Mouse (Mus musculus) leukemia stem cell, adult 10-12 weeks (primary cell): ENCODE results near the gene Dand5. TPM values are rescaled to one million over a fixed set of nuclear protein-coding genes. Genes with fewer than 3 reads are reported as not detected.

Experiments used
- polyA plus RNA-seq: library from polyadenylated mRNA; stranded (reverse); fragments of >175 nt; gene quantifications from 2 replicates; pipeline ENCODE4 v1.2.3, GENCODE M21; 2012; ENCODE audit warnings: low replicate concordance

The Dand5 gene
- polyA plus RNA-seq = 1.6 and 2.0 TPM in 2 replicates

GRCm38 (mm10) chr8:84822723-84823122 is at the start of gene Dand5:
Dand5 (minus strand) TSS chr8:84822823.

GRCm38 (mm10) chr8:84871376-84872308 is 49.0 kb upstream of the Dand5 start, which contains the start of gene Syce2:
Syce2 (plus strand) TSS chr8:84872111.

GRCm38 (mm10) chr8:84856864-84857441 is 34.3 kb upstream of the Dand5 start, which contains the start of gene Farsa:
Farsa (plus strand) TSS chr8:84856989.

GRCm38 (mm10) chr8:84846722-84847572 is 24.3 kb upstream of the Dand5 start, which contains the start of gene Calr:
Calr (minus strand) TSS chr8:84846934.

GRCm38 (mm10) chr8:84840248-84840999 is 17.8 kb upstream of the Dand5 start, which contains the start of gene Rad23a:
Rad23a (minus strand) TSS chr8:84840665.

GRCm38 (mm10) chr8:84831490-84831889 is 8.9 kb upstream of the Dand5 start, which contains the start of gene Gadd45gip1:
Gadd45gip1 (plus strand) TSS chr8:84831522.

GRCm38 (mm10) chr8:84799999-84800831 is 22.4 kb downstream of the Dand5 start, which contains the start of gene Nfix:
Nfix (minus strand) TSS chr8:84800344.

Other genes with a start within 250 kb of the Dand5 start
- 84.4 and 161 TPM in 2 replicates for gene Ier2, start 160.0 kb downstream of the Dand5 start, polyA plus RNA-seq
- 263 and 316 TPM in 2 replicates for gene Trmt1, start 136.5 kb downstream of the Dand5 start, polyA plus RNA-seq
- 145 and 272 TPM in 2 replicates for gene Nacc1, start 135.0 kb downstream of the Dand5 start, polyA plus RNA-seq
- 190 and 269 TPM in 2 replicates for gene Lyl1, start 121.4 kb downstream of the Dand5 start, polyA plus RNA-seq
- 27.2 and 30.1 TPM in 2 replicates for gene G430095P16Rik, start 99.8 kb downstream of the Dand5 start, polyA plus RNA-seq
- gene Nfix, start 22.5 kb downstream of the Dand5 start, polyA plus RNA-seq = 88.8 and 111 TPM in 2 replicates
- gene Gadd45gip1, start 8.7 kb upstream of the Dand5 start, polyA plus RNA-seq = 50.6 and 92.7 TPM in 2 replicates
- 1,135 and 1,429 TPM in 2 replicates for gene Rad23a, start 17.8 kb upstream of the Dand5 start, polyA plus RNA-seq
- gene Calr, start 24.1 kb upstream of the Dand5 start, polyA plus RNA-seq = 243 and 806 TPM in 2 replicates
- 41.5 and 103 TPM in 2 replicates for gene Farsa, start 34.2 kb upstream of the Dand5 start, polyA plus RNA-seq
- gene Syce2, start 49.3 kb upstream of the Dand5 start, polyA plus RNA-seq = 58.0 and 82.4 TPM in 2 replicates
- 47.9 and 84.2 TPM in 2 replicates for gene Gcdh, start 71.1 kb upstream of the Dand5 start, polyA plus RNA-seq
- 1,095 and 1,669 TPM in 2 replicates for gene Klf1, start 79.1 kb upstream of the Dand5 start, polyA plus RNA-seq
- 14.5 and 50.4 TPM in 2 replicates for gene Dnase2a, start 85.7 kb upstream of the Dand5 start, polyA plus RNA-seq
- gene Mast1, start 114.5 kb upstream of the Dand5 start, polyA plus RNA-seq = 0.66 and 1.1 TPM in 2 replicates
- gene Rtbdn, start 124.2 kb upstream of the Dand5 start, polyA plus RNA-seq = not detected in 2 replicates
- not detected in 2 replicates for gene Gm49661, start 146.6 kb upstream of the Dand5 start, polyA plus RNA-seq
- gene Prdx2, start 146.8 kb upstream of the Dand5 start, polyA plus RNA-seq = 98.3 and 368 TPM in 2 replicates
- 523 and 1,249 TPM in 2 replicates for gene Rnaseh2a, start 146.9 kb upstream of the Dand5 start, polyA plus RNA-seq
- gene Junb, start 155.9 kb upstream of the Dand5 start, polyA plus RNA-seq = 244 and 401 TPM in 2 replicates
- 8.4 and 10.8 TPM in 2 replicates for gene Hook2, start 167.8 kb upstream of the Dand5 start, polyA plus RNA-seq
- gene Best2, start 191.7 kb upstream of the Dand5 start, polyA plus RNA-seq = 0.15 TPM in 1 of 2 replicates, not detected in the other
- 115 and 306 TPM in 2 replicates for gene Asna1, start 202.5 kb upstream of the Dand5 start, polyA plus RNA-seq
- gene Trir, start 204.0 kb upstream of the Dand5 start, polyA plus RNA-seq = 189 and 354 TPM in 2 replicates
- gene Tnpo2, start 214.1 kb upstream of the Dand5 start, polyA plus RNA-seq = 9.4 and 25.7 TPM in 2 replicates
- 8.5 and 14.5 TPM in 2 replicates for gene Fbxw9, start 237.2 kb upstream of the Dand5 start, polyA plus RNA-seq
- not detected in 2 replicates for gene Gm5741, start 245.2 kb upstream of the Dand5 start, polyA plus RNA-seq
- gene Dhps, start 248.9 kb upstream of the Dand5 start, polyA plus RNA-seq = 54.9 and 75.7 TPM in 2 replicates